In the genomic region with DNA sequence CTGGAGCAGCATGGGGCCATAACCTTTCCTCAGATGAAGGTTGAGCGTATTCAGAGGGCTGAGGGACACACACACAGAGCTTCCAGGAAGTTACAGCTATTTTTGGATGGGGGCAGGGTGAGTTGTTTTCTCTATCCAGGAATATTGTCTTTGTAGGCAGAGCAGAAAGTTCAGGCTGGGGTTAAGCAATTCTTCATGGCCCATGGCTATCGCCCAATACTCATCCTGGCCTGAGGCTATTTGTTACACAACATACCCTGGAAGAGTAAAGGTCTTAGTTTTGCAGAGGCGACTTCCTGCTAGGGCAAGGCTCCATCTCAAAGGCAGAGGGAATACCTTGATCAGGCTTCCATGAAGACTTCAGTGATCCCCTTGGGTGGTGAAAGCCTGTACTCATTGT, we compare ENCODE assay signal across 15 mouse cellular contexts. TPM values are rescaled to one million over a fixed set of nuclear protein-coding genes. Genes with fewer than 3 reads are reported as not detected.
DNase-seq lines count a peak whose midpoint lies in the region; ATAC-seq and TF ChIP-seq lines count a peak whose summit lies in the region.
"Had no signal": no experiment of that assay in that cellular context is flagged by ENCODE, and none has a peak within 500 bp of the region (broad histone marks: within the 10 kb centered on the region; RNA-seq: fewer than 3 reads in every experiment).

No protein-coding gene starts in this region.

- H3K4me2 ChIP-seq in intestine, embryonic 15.5 days (replicated peaks), result no peak overlapping the region
- no peak overlapping the region; the same call in 1 of the 2 replicates for H3K4me2 ChIP-seq in liver, embryonic 11.5 days
- H3K4me2 ChIP-seq in stomach, postnatal 0 days (replicated peaks; ENCODE audit: low read depth), result no peak overlapping the region
- H3K4me2 ChIP-seq: forebrain, embryonic 15.5 days; midbrain, embryonic 15.5 days had no signal

- WGBS in intestine, embryonic 15.5 days, result 71% methylated on average over 3 of the region's 3 CpGs
- WGBS in liver, embryonic 11.5 days, result 66% methylated on average over 3 of the region's 3 CpGs
- WGBS in stomach, postnatal 0 days, result 83% methylated on average over 3 of the region's 3 CpGs

- no peak overlapping the region for H3K27ac ChIP-seq in intestine, embryonic 15.5 days
- H3K27ac ChIP-seq in liver, embryonic 11.5 days (ENCODE audit: low read depth, low read length), result no peak overlapping the region
- no peak overlapping the region for H3K27ac ChIP-seq in stomach, postnatal 0 days (replicated peaks)
- H3K27ac ChIP-seq: embryonic facial prominence, embryonic 10.5 days; forebrain, embryonic 15.5 days; left cerebral cortex, adult 2 months; midbrain, embryonic 15.5 days had no signal

- no peak for TF ChIP-seq EP300 in stomach, postnatal 0 days (optimal IDR thresholded peaks at IDR 0.05)

- no peaks in the 10 kb centered on the region for H3K4me1 ChIP-seq in intestine, embryonic 15.5 days (replicated peaks)
- H3K4me1 ChIP-seq in liver, embryonic 11.5 days (replicated peaks; ENCODE audit: control insufficient read depth, insufficient read depth, low read length), result no peaks in the 10 kb centered on the region
- H3K4me1 ChIP-seq in stomach, postnatal 0 days (replicated peaks; ENCODE audit: control insufficient read depth, insufficient read depth), result no peaks in the 10 kb centered on the region
- H3K4me1 ChIP-seq: embryonic facial prominence, embryonic 10.5 days; forebrain, embryonic 15.5 days; midbrain, embryonic 15.5 days had no signal

- H3K4me3 ChIP-seq in intestine, embryonic 15.5 days (replicated peaks), result no peak overlapping the region
- H3K4me3 ChIP-seq in liver, embryonic 11.5 days (ENCODE audit: low read depth, low read length), result no peak overlapping the region
- no peak overlapping the region for H3K4me3 ChIP-seq in stomach, postnatal 0 days (ENCODE audit: low read depth, low read length)
- H3K4me3 ChIP-seq: embryonic facial prominence, embryonic 10.5 days; forebrain, embryonic 15.5 days; left cerebral cortex, adult 2 months; midbrain, embryonic 15.5 days had no signal

- H3K9ac ChIP-seq in intestine, embryonic 15.5 days, result no peak overlapping the region
- H3K9ac ChIP-seq in liver, embryonic 11.5 days (ENCODE audit: low read depth, low read length), result no peak overlapping the region
- H3K9ac ChIP-seq in stomach, postnatal 0 days (ENCODE audit: low read length), result no peak overlapping the region
- H3K9ac ChIP-seq: forebrain, embryonic 15.5 days; midbrain, embryonic 15.5 days had no signal

- TF ChIP-seq CTCF in stomach, postnatal 0 days (IDR thresholded peaks at IDR 0.05; ENCODE audit: low read depth), result no peak

- ATAC-seq in intestine, embryonic 15.5 days, result peak; percentile 36; the same call in 1 of the 2 replicates
- ATAC-seq in liver, embryonic 11.5 days (replicated peaks; ENCODE audit: low FRiP score), result 0 out of 2 replicates have a peak, but pooled peaks have one; percentile 18
- 0 out of 2 replicates have a peak, but pooled peaks have one; percentile 65 for ATAC-seq in stomach, postnatal 0 days (ENCODE audit: low FRiP score, low TSS enrichment)
- ATAC-seq: forebrain, embryonic 15.5 days; midbrain, embryonic 15.5 days had no signal

- H3K27me3 ChIP-seq in intestine, embryonic 15.5 days (replicated peaks), result no peaks in the 10 kb centered on the region
- H3K27me3 ChIP-seq in liver, embryonic 11.5 days (replicated peaks; ENCODE audit: control insufficient read depth, insufficient read depth, low read length), result no peaks in the 10 kb centered on the region
- H3K27me3 ChIP-seq in stomach, postnatal 0 days (ENCODE audit: control insufficient read depth, insufficient read depth, low read length), result no peaks in the 10 kb centered on the region
- H3K27me3 ChIP-seq: forebrain, embryonic 15.5 days; midbrain, embryonic 15.5 days had no signal

- H3K36me3 ChIP-seq in intestine, embryonic 15.5 days, result no peaks in the 10 kb centered on the region
- H3K36me3 ChIP-seq in liver, embryonic 11.5 days (ENCODE audit: control insufficient read depth, insufficient read depth, low read length), result no peaks in the 10 kb centered on the region
- no peaks in the 10 kb centered on the region for H3K36me3 ChIP-seq in stomach, postnatal 0 days (ENCODE audit: control insufficient read depth, insufficient read depth, low read length)
- H3K36me3 ChIP-seq: embryonic facial prominence, embryonic 10.5 days; forebrain, embryonic 15.5 days; midbrain, embryonic 15.5 days had no signal

- peak; percentile 52 to 66 for DNase-seq in kidney, adult 8-10 months
- no peak for DNase-seq in kidney, postnatal 10 days
- no peak for DNase-seq in liver, embryonic 11.5 days (ENCODE audit: low spot score)
- DNase-seq in stomach, postnatal 0 days (ENCODE audit: low spot score), result no peak
- no peak for DNase-seq in lung, postnatal 25 days (ENCODE audit: low spot score)
- DNase-seq in urinary bladder, postnatal 4 days (ENCODE audit: low spot score in 2 of 2), result no peak
- DNase-seq: cerebellum, adult 11 months; heart, adult 18-20 months; right cerebral cortex, postnatal 4 days; thymus, postnatal 4 days had no signal

- no peaks in the 10 kb centered on the region for H3K9me3 ChIP-seq in intestine, embryonic 15.5 days
- H3K9me3 ChIP-seq in liver, embryonic 11.5 days (ENCODE audit: control insufficient read depth, low read length), result no peaks in the 10 kb centered on the region
- H3K9me3 ChIP-seq in stomach, postnatal 0 days (ENCODE audit: control insufficient read depth, low read length), result no peaks in the 10 kb centered on the region
- H3K9me3 ChIP-seq: embryonic facial prominence, embryonic 10.5 days; forebrain, embryonic 15.5 days; midbrain, embryonic 15.5 days had no signal

RNA-seq across cellular contexts. Expression of a gene that starts 15.3 kb away (rescaled TPM):
- polyA plus RNA-seq in intestine, embryonic 15.5 days (2015; fragmentation: Nextera tagmentation; extraction: Ambion mirVana), result 0.93 and 1.1 TPM in 2 replicates
- polyA plus RNA-seq in liver, embryonic 11.5 days (2014; fragmentation: Nextera tagmentation; extraction: Ambion mirVana), result 1.3 and 1.9 TPM in 2 replicates
- polyA plus RNA-seq in stomach, postnatal 0 days (2015; fragmentation: Nextera tagmentation; extraction: Ambion mirVana), result 1.9 and 2.6 TPM in 2 replicates

RNA-seq across cellular contexts. Expression of a gene that starts 15.4 kb away (rescaled TPM):
- 161 and 174 TPM in 2 replicates for polyA plus RNA-seq in intestine, embryonic 15.5 days (2015; fragmentation: Nextera tagmentation; extraction: Ambion mirVana)
- polyA plus RNA-seq in liver, embryonic 11.5 days (2014; fragmentation: Nextera tagmentation; extraction: Ambion mirVana), result 150 and 152 TPM in 2 replicates
- polyA plus RNA-seq in stomach, postnatal 0 days (2015; fragmentation: Nextera tagmentation; extraction: Ambion mirVana), result 53.5 and 61.4 TPM in 2 replicates

RNA-seq across cellular contexts. Expression of a gene that starts 45.3 kb away (rescaled TPM):
- 128 and 132 TPM in 2 replicates for polyA plus RNA-seq in intestine, embryonic 15.5 days (2015; fragmentation: Nextera tagmentation; extraction: Ambion mirVana)
- polyA plus RNA-seq in liver, embryonic 11.5 days (2014; fragmentation: Nextera tagmentation; extraction: Ambion mirVana), result 143 and 157 TPM in 2 replicates
- polyA plus RNA-seq in stomach, postnatal 0 days (2015; fragmentation: Nextera tagmentation; extraction: Ambion mirVana), result 58.8 and 58.9 TPM in 2 replicates

RNA-seq across cellular contexts. Expression of a gene that starts 45.6 kb away (rescaled TPM):
- 49.2 and 49.8 TPM in 2 replicates for polyA plus RNA-seq in intestine, embryonic 15.5 days (2015; fragmentation: Nextera tagmentation; extraction: Ambion mirVana)
- 52.6 and 61.2 TPM in 2 replicates for polyA plus RNA-seq in liver, embryonic 11.5 days (2014; fragmentation: Nextera tagmentation; extraction: Ambion mirVana)
- polyA plus RNA-seq in stomach, postnatal 0 days (2015; fragmentation: Nextera tagmentation; extraction: Ambion mirVana), result 23.4 and 23.5 TPM in 2 replicates

Comparison
In these comparisons a context has a peak if more than half of its experiments do, and no peak if none do; other contexts are left out.
1. DNase-seq: peak in kidney, adult 8-10 months (2 of 2); none in kidney, postnatal 10 days (single experiment), liver, embryonic 11.5 days (single experiment), stomach, postnatal 0 days (single experiment), lung, postnatal 25 days (single experiment) and urinary bladder, postnatal 4 days (0 of 2).
2. Peak in every context shown above with its lines, with median percentiles within 50 percentile points of each other: ATAC-seq.